Mouse (Mus musculus): ENCODE results near the gene Dbp. TPM values are rescaled to one million over a fixed set of nuclear protein-coding genes. Genes with fewer than 3 reads are reported as not detected.

Dbp gene
- polyA plus RNA-seq, 1 experiment, result 20.0 TPM

DNA sequence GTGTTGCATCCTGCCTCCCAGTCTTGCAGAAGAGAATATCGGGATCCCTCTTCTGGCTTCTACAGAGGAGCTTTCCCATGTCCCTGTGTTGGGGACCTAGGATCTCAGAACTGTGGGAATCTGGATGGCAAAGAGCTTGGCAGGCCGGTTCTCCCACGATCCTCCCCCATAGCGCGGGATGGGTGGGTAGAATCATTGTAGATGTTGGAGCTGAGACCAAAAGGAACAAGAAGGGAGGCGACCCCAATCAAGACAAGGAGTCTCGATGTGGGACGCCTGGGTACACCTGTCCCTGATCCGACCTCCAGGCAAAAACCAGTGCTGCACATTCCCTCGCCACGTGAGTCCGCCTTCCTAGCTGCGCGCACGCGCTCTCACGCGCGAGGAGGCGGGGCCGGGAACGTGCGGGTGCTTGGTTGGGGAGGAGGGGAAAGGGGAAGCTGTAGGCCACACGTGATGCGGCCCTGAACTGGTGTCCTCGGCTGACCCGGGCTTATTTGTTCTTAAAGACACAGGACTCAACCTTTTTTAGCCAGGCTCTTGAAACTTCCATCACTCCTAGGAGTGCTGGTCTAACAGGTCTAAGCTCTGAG, 2.6 kb downstream of the Dbp start:
- H3K27ac ChIP-seq (ENCODE audit: insufficient read depth, low read length), result peak overlapping the region; percentile 84
- DNase-seq (ENCODE audit: low read depth in 1 of 2, low spot score in 2 of 2), result peak; percentile 90 to 93
- peaks cover 23% of the 10 kb centered on the region for H3K4me1 ChIP-seq (ENCODE audit: control insufficient read depth, insufficient read depth, insufficient read length)
- 0% methylated on average over 27 of the region's 27 CpGs for WGBS
- peaks cover 19% of the 10 kb centered on the region for H3K36me3 ChIP-seq (ENCODE audit: control insufficient read depth, insufficient read depth, low read length)
- H3K4me3 ChIP-seq (ENCODE audit: extremely low read depth, insufficient read depth, insufficient read length), result peak overlapping the region; percentile 56
- H3K27me3 ChIP-seq (ENCODE audit: control insufficient read depth, insufficient read depth, low read length), result no peaks in the 10 kb centered on the region
- TF ChIP-seq CTCF (IDR thresholded peaks at IDR 0.05; ENCODE audit: extremely low read depth, insufficient read depth, insufficient read length, insufficient replicate concordance) (no peak), POLR2A (IDR thresholded peaks at IDR 0.05; ENCODE audit: low read depth, low read length) (peak; percentile 20; the same call in 1 of the 2 replicates)

- Histone ChIP-seq H3K36me3 (ENCODE audit: control insufficient read depth, insufficient read depth, low read length) (peaks cover 27% of the 10 kb centered on the region), H3K27ac (ENCODE audit: insufficient read depth, low read length) (peak overlapping the region; percentile 82), H3K27me3 (ENCODE audit: control insufficient read depth, insufficient read depth, low read length) (no peaks in the 10 kb centered on the region), H3K4me3 (ENCODE audit: extremely low read depth, insufficient read depth, insufficient read length) (peak overlapping the region; percentile 32), H3K4me1 (ENCODE audit: control insufficient read depth, insufficient read depth, insufficient read length) (peaks cover 23% of the 10 kb centered on the region)
- DNase-seq (ENCODE audit: low read depth in 1 of 2, low spot score in 2 of 2), result no peak
- WGBS, result 25% methylated on average over 13 of the region's 13 CpGs
- TF ChIP-seq CTCF (IDR thresholded peaks at IDR 0.05; ENCODE audit: extremely low read depth, insufficient read depth, insufficient read length, insufficient replicate concordance) (no peak), POLR2A (IDR thresholded peaks at IDR 0.05; ENCODE audit: low read depth, low read length) (no peak)
These were observed 3.4 kb downstream of the Dbp start for GRCm38 (mm10) chr7:45708221-45708761.

GRCm38 (mm10) chr7:45709036-45709435, 4.1 kb downstream of the Dbp start:
- peaks cover 29% of the 10 kb centered on the region for H3K36me3 ChIP-seq (ENCODE audit: control insufficient read depth, insufficient read depth, low read length)
- H3K4me3 ChIP-seq (ENCODE audit: extremely low read depth, insufficient read depth, insufficient read length), result no peak overlapping the region
- WGBS, result 85% methylated on average over 6 of the region's 6 CpGs
- no peak for TF ChIP-seq CTCF (IDR thresholded peaks at IDR 0.05; ENCODE audit: extremely low read depth, insufficient read depth, insufficient read length, insufficient replicate concordance)
- no peak for TF ChIP-seq POLR2A (IDR thresholded peaks at IDR 0.05; ENCODE audit: low read depth, low read length)
- no peak for DNase-seq (ENCODE audit: low read depth in 1 of 2, low spot score in 2 of 2)
- H3K27ac ChIP-seq (ENCODE audit: insufficient read depth, low read length), result no peak overlapping the region
- H3K4me1 ChIP-seq (ENCODE audit: control insufficient read depth, insufficient read depth, insufficient read length), result peaks cover 18% of the 10 kb centered on the region
- H3K27me3 ChIP-seq (ENCODE audit: control insufficient read depth, insufficient read depth, low read length), result no peaks in the 10 kb centered on the region

DNA sequence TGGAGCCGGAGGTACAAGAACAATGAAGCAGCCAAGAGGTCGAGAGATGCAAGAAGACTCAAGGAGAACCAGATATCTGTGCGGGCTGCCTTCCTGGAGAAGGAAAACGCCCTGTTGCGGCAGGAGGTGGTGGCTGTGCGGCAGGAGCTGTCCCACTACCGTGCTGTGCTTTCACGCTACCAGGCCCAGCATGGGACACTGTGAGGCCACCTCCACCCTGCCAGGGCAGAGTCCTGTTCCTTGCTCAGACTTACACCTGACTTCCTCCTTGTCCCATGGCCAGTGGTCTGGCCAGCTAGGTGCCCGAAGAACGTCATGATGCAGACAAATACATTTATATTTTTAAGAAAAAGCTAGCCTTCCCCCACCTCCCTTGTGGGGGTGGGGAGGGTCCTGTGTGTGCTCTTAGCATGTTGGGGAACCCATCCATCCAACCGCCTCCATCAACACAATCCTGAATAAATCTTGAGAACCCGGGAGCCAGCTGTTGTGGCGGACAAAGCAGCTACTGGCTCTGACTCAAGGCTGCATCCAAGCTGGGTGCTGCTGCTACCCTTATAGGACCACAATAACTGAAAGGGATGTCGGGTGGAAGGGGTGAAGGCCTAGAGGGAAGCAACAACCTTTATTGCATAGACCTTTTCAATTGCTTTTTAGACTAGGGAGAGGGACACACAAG, 4.9 kb downstream of the Dbp start:
- peaks cover 29% of the 10 kb centered on the region for H3K36me3 ChIP-seq (ENCODE audit: control insufficient read depth, insufficient read depth, low read length)
- peaks cover 15% of the 10 kb centered on the region for H3K4me1 ChIP-seq (ENCODE audit: control insufficient read depth, insufficient read depth, insufficient read length)
- no peaks in the 10 kb centered on the region for H3K27me3 ChIP-seq (ENCODE audit: control insufficient read depth, insufficient read depth, low read length)
- no peak for DNase-seq (ENCODE audit: low read depth in 1 of 2, low spot score in 2 of 2)
- H3K4me3 ChIP-seq (ENCODE audit: extremely low read depth, insufficient read depth, insufficient read length), result no peak overlapping the region
- TF ChIP-seq POLR2A (IDR thresholded peaks at IDR 0.05; ENCODE audit: low read depth, low read length), result no peak
- TF ChIP-seq CTCF (IDR thresholded peaks at IDR 0.05; ENCODE audit: extremely low read depth, insufficient read depth, insufficient read length, insufficient replicate concordance), result no peak
- WGBS, result 91% methylated on average over 14 of the region's 14 CpGs
- no peak overlapping the region for H3K27ac ChIP-seq (ENCODE audit: insufficient read depth, low read length)

- Histone ChIP-seq H3K27ac (ENCODE audit: insufficient read depth, low read length) (no peak overlapping the region), H3K27me3 (ENCODE audit: control insufficient read depth, insufficient read depth, low read length) (no peaks in the 10 kb centered on the region), H3K4me1 (ENCODE audit: control insufficient read depth, insufficient read depth, insufficient read length) (peaks cover 18% of the 10 kb centered on the region), H3K4me3 (ENCODE audit: extremely low read depth, insufficient read depth, insufficient read length) (no peak overlapping the region), H3K36me3 (ENCODE audit: control insufficient read depth, insufficient read depth, low read length) (peaks cover 29% of the 10 kb centered on the region)
- DNase-seq (ENCODE audit: low read depth in 1 of 2, low spot score in 2 of 2), result no peak
- TF ChIP-seq CTCF (IDR thresholded peaks at IDR 0.05; ENCODE audit: extremely low read depth, insufficient read depth, insufficient read length, insufficient replicate concordance), result no peak
- no peak for TF ChIP-seq POLR2A (IDR thresholded peaks at IDR 0.05; ENCODE audit: low read depth, low read length)
- WGBS, result 93% methylated on average over 20 of the region's 20 CpGs
These were observed 5.7 kb downstream of the Dbp start for GRCm38 (mm10) chr7:45710477-45711191.

GRCm38 (mm10) chr7:45711316-45712021, 6.6 kb downstream of the Dbp start:
- WGBS, result 94% methylated on average over 24 of the region's 24 CpGs
- TF ChIP-seq CTCF (IDR thresholded peaks at IDR 0.05; ENCODE audit: extremely low read depth, insufficient read depth, insufficient read length, insufficient replicate concordance), result no peak
- no peak for TF ChIP-seq POLR2A (IDR thresholded peaks at IDR 0.05; ENCODE audit: low read depth, low read length)
- H3K36me3 ChIP-seq (ENCODE audit: control insufficient read depth, insufficient read depth, low read length), result peaks cover 29% of the 10 kb centered on the region
- no peak overlapping the region for H3K27ac ChIP-seq (ENCODE audit: insufficient read depth, low read length)
- H3K4me3 ChIP-seq (ENCODE audit: extremely low read depth, insufficient read depth, insufficient read length), result no peak overlapping the region
- peaks cover 21% of the 10 kb centered on the region for H3K4me1 ChIP-seq (ENCODE audit: control insufficient read depth, insufficient read depth, insufficient read length)
- DNase-seq (ENCODE audit: low read depth in 1 of 2, low spot score in 2 of 2), result no peak
- H3K27me3 ChIP-seq (ENCODE audit: control insufficient read depth, insufficient read depth, low read length), result no peaks in the 10 kb centered on the region
